Mouse (Mus musculus) liver, embryonic 11.5 days (tissue): ENCODE results near the gene Ptpn5. TPM values are rescaled to one million over a fixed set of nuclear protein-coding genes. Genes with fewer than 3 reads are reported as not detected.

Experiments
- ATAC-seq: fragments of 200-750 bp; cut with Nextera tagmentation; replicated peaks from 2 replicates; pipeline ENCODE4 v1.8.0; 2017; ENCODE audit warnings: moderate number of reproducible peaks, mild to moderate bottlenecking, moderate TSS enrichment, moderate library complexity; ENCODE audit not compliant: low FRiP score
- DNase-seq: peaks from one replicate; pipeline ENCODE4 v3.0.0-alpha.2; 2017; ENCODE audit warnings: low spot score
- H3K27ac ChIP-seq: fragments of 300-500 bp; sonication (generic); 2 replicates; pipeline ENCODE4 v1.5.1; 2014; ENCODE audit warnings: mild to moderate bottlenecking, low read depth, low read length, control low read depth
- H3K27me3 ChIP-seq: fragments of 300-500 bp; sonication (generic); replicated peaks from 2 replicates; pipeline ENCODE4 v1.6.1; 2014; ENCODE audit warnings: low read length, mixed read lengths; ENCODE audit not compliant: control insufficient read depth, insufficient read depth
- H3K36me3 ChIP-seq: fragments of 300-500 bp; sonication (generic); 2 replicates; pipeline ENCODE4 v1.6.1; 2014; ENCODE audit warnings: mild to moderate bottlenecking, low read length, moderate library complexity, mixed read lengths; ENCODE audit not compliant: control insufficient read depth, insufficient read depth
- H3K4me1 ChIP-seq: fragments of 300-500 bp; sonication (generic); replicated peaks from 2 replicates; pipeline ENCODE4 v1.6.1; 2014; ENCODE audit warnings: low read length, mixed read lengths; ENCODE audit not compliant: control insufficient read depth, insufficient read depth
- H3K4me2 ChIP-seq: fragments of 300-500 bp; sonication (generic); 2 replicates; pipeline ENCODE4 v1.6.1; 2014; ENCODE audit warnings: mild to moderate bottlenecking, control low read depth, moderate library complexity
- H3K4me3 ChIP-seq: fragments of 300-500 bp; sonication (generic); 2 replicates; pipeline ENCODE4 v1.5.1; 2014; ENCODE audit warnings: low read depth, low read length, control low read depth
- H3K9ac ChIP-seq: fragments of 300-500 bp; sonication (generic); 2 replicates; pipeline ENCODE4 v1.6.1; 2014; ENCODE audit warnings: low read depth, low read length, control low read depth
- H3K9me3 ChIP-seq: fragments of 300-500 bp; sonication (generic); 2 replicates; pipeline ENCODE4 v1.6.1; 2016; ENCODE audit warnings: low read length, inconsistent platforms, mixed read lengths; ENCODE audit not compliant: control insufficient read depth
- WGBS: fragments of 180-500 bp; shearing (Covaris S2); extraction: QIAGEN DNeasy Blood & Tissue Kit; methylation state at CpG from one replicate; pipeline ENCODE4 v1.1.7; 2014; 5-methylcytosine and 5-hydroxymethylcytosine counted together
- polyA plus RNA-seq: library from polyadenylated mRNA; unstranded; fragments of >200 nt; fragmentation: Nextera tagmentation; extraction: Ambion mirVana; gene quantifications from 2 replicates; pipeline ENCODE4 v1.2.1, GENCODE M21; 2014

Ptpn5 gene
- polyA plus RNA-seq, 1 experiment from 2014 or later: 0.10 TPM

DNA sequence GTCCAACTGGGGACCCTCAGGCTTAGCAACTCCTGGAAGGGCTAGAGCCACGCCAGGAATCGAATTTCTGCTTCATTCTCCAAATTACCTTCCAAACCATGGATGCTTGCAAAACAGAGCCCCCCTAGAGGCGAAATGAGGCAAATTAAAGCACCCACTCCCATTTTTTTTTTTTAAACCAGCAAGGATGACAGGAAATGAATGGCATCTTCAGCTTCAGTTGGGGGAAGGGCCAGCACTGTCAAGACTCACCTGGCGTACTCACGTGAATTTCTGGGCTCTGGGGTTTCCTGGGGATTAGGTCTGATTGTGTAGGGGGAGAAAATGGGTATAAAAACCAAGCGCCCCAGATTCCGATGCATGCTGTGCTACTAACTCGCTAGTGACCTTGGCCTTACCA lies 2.2 kb downstream of the Ptpn5 start:
- 30% methylated on average over 8 of the region's 8 CpGs for WGBS
- DNase-seq: no peak
- H3K27me3 ChIP-seq: peaks cover 55% of the 10 kb centered on the region
- no peak overlapping the region for H3K27ac ChIP-seq
- H3K9me3 ChIP-seq: no peaks in the 10 kb centered on the region
- H3K4me2 ChIP-seq: no peak overlapping the region
- no peak for ATAC-seq
- H3K36me3 ChIP-seq: no peaks in the 10 kb centered on the region
- no peak overlapping the region for H3K9ac ChIP-seq
- H3K4me1 ChIP-seq: no peaks in the 10 kb centered on the region
- H3K4me3 ChIP-seq: no peak overlapping the region

DNA sequence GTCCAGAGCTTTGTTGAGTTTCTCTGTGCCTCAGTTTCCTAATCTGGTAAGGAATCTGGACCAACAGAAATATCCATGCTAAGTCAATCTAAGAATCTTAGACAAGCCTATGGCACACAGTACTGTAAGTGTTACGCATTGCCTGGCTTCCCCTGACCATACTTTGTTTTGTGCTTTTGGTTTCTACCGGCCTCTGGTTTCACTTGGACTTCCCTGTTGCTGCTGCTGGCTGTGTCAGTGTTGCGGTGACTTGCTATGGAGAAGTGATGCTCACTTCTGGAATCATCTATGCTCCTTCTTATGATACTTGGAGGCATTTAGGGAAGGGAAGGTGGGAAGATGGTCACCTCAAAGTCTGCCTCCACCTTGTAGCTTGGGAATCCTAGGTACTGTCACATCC lies 11.5 kb downstream of the Ptpn5 start:
- Histone ChIP-seq H3K4me3 (no peak overlapping the region), H3K27ac (no peak overlapping the region), H3K36me3 (no peaks in the 10 kb centered on the region), H3K9me3 (no peaks in the 10 kb centered on the region), H3K27me3 (no peaks in the 10 kb centered on the region), H3K4me2 (no peak overlapping the region), H3K4me1 (no peaks in the 10 kb centered on the region), H3K9ac (no peak overlapping the region)
- DNase-seq (no peak), ATAC-seq (no peak)
- 85% methylated on average over 3 of the region's 3 CpGs for WGBS

DNA sequence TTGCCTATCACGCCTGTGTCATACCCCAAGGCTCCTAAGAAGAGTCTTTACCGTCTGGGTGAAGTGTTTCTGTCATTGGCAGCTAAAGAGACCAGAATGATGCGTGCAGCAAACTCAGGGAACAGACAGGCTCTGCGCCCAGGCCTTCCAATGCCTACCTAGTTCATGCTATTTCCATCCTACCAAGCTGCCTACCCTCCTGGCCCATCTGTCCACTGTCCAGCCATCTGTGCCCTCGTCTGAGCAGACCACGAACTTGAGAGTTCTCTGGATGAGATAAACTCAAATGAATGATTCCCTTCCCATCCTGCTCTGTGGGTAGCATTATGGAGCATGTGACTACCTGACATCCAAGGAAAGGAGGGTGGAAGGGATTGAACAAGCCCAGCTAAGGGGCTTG lies 16.8 kb downstream of the Ptpn5 start:
- no peaks in the 10 kb centered on the region for H3K27me3 ChIP-seq
- ATAC-seq: no peak
- WGBS: 69% methylated on average over 6 of the region's 6 CpGs

DNA sequence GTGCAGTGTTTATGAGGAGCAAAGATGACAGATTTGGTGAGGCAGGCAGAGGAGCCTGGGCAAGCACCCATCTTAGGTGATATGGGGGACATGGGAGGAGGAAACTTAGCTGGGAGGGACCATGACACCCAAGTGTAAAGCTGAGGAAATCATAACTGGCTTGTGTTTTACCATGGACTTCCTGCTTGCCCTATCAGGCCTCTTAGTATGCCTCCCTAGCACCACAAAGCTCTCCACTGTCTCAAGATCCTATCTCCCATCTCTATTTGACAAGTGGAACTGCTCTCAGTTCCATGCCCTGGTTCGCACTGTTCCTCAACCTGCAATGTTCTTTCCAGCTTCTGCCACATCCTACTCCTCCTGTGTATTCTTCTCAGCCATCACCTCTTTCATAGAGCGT lies 18.0 kb downstream of the Ptpn5 start:
- no peak overlapping the region for H3K9ac ChIP-seq
- no peak overlapping the region for H3K4me2 ChIP-seq
- no peaks in the 10 kb centered on the region for H3K27me3 ChIP-seq
- no peak overlapping the region for H3K4me3 ChIP-seq
- H3K27ac ChIP-seq: no peak overlapping the region
- ATAC-seq (no peak), DNase-seq (no peak)
- WGBS: 73% methylated on average over 2 of the region's 2 CpGs
- no peaks in the 10 kb centered on the region for H3K4me1 ChIP-seq
- no peaks in the 10 kb centered on the region for H3K9me3 ChIP-seq
- no peaks in the 10 kb centered on the region for H3K36me3 ChIP-seq

More for the DNA sequence above, 16.8 kb downstream of the Ptpn5 start:
- Histone ChIP-seq H3K4me3 (no peak overlapping the region), H3K4me1 (no peaks in the 10 kb centered on the region), H3K36me3 (no peaks in the 10 kb centered on the region), H3K27ac (no peak overlapping the region), H3K9ac (no peak overlapping the region), H3K4me2 (no peak overlapping the region), H3K9me3 (no peaks in the 10 kb centered on the region)
- no peak for DNase-seq

DNA sequence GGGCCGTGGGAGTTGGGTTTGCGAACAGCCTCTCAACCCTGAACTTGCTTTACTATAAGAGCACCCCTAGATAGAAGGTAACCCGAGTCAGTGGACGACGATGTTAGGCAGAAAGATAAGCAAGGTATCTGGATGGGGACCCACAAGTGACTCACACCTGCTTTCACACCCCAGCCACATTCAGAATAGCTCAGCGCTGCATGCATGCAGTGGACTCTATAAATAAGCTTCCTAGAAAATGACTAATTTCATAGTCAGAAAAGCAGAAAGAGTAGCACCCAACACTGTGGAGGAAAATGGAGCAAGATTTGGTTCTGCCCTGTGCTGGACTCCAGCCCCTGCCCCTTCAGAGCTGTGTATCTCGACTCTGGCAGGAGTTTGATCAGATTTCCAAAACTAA lies 20.1 kb downstream of the Ptpn5 start:
- 80% methylated on average over 7 of the region's 7 CpGs for WGBS
- ATAC-seq (no peak), DNase-seq (no peak)
- no peak overlapping the region for H3K27ac ChIP-seq
- H3K4me1 ChIP-seq: no peaks in the 10 kb centered on the region
- H3K4me3 ChIP-seq: no peak overlapping the region
- H3K36me3 ChIP-seq: no peaks in the 10 kb centered on the region
- no peak overlapping the region for H3K9ac ChIP-seq
- no peaks in the 10 kb centered on the region for H3K9me3 ChIP-seq
- no peaks in the 10 kb centered on the region for H3K27me3 ChIP-seq
- no peak overlapping the region for H3K4me2 ChIP-seq

DNA sequence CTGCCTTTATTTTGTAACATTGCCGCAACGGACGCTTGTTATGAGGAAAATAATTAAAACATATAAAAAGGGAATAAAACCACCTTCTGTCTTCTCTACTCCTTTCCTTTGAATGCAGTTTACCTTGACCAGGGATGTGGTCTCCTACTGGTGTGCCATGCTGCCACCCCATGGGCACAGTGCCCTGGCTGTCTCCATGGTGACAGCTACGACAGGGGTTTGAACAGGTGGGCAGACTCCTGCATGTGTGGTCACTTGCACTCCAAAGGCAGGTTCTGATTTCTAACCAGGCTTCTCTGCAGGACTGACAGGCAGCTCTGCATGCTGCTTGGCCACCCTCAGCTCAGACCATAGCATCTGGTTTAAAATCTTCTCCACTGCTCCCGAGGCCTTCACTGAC lies 21.4 kb downstream of the Ptpn5 start:
- no peak overlapping the region for H3K27ac ChIP-seq
- no peaks in the 10 kb centered on the region for H3K9me3 ChIP-seq
- H3K9ac ChIP-seq: no peak overlapping the region
- WGBS: 86% methylated on average over 5 of the region's 5 CpGs
- H3K4me3 ChIP-seq: no peak overlapping the region
- no peak for ATAC-seq
- H3K4me1 ChIP-seq: no peaks in the 10 kb centered on the region
- no peaks in the 10 kb centered on the region for H3K36me3 ChIP-seq
- no peak overlapping the region for H3K4me2 ChIP-seq
- no peaks in the 10 kb centered on the region for H3K27me3 ChIP-seq
- DNase-seq: no peak

DNA sequence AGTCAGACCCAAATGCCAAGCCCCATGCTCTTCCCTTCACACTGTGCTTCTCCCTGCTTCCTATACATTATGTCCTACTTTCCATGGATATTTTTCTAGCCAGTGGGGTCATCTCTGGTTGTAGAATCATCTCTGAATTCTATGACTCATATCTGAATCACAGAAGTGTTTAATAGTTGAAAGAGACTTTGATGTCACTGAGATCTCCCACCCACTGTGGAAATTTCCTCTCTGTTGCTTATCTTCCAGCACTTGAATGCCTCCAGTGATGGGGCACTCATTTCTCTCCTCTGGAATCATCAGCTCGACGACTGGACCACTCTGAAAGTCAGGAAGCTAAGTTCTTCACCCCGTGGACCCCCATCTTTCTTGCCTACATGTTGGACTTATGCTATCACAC lies 22.4 kb downstream of the Ptpn5 start:
- Histone ChIP-seq H3K36me3 (no peaks in the 10 kb centered on the region), H3K4me3 (no peak overlapping the region), H3K4me2 (no peak overlapping the region), H3K4me1 (no peaks in the 10 kb centered on the region), H3K9ac (no peak overlapping the region), H3K27me3 (no peaks in the 10 kb centered on the region), H3K9me3 (no peaks in the 10 kb centered on the region), H3K27ac (no peak overlapping the region)
- ATAC-seq (no peak), DNase-seq (no peak)
- WGBS: 74% methylated on average over 3 of the region's 3 CpGs

DNA sequence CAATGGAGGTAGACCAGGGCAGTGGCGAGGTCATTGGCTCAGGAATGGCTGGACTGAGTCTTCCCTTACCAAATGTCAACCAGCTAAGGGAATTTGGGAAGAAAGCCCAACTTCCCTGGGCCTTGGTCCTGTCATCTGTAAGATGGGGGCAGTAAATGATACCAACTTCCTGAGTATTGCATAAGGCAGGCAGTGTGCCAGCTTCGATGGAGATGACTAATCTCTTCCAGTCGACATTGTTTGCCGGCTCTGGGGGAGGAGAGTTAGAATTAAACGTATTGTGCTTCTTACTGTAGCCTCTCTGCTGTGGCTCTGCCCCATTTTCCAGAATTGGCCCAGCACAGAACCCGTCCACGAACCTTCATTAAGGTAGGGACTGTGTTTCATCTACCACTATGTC lies 23.0 kb downstream of the Ptpn5 start:
- ATAC-seq (no peak), DNase-seq (no peak)
- no peaks in the 10 kb centered on the region for H3K36me3 ChIP-seq
- no peaks in the 10 kb centered on the region for H3K4me1 ChIP-seq
- no peak overlapping the region for H3K4me3 ChIP-seq
- no peaks in the 10 kb centered on the region for H3K27me3 ChIP-seq
- no peak overlapping the region for H3K4me2 ChIP-seq
- H3K9ac ChIP-seq: no peak overlapping the region
- 68% methylated on average over 7 of the region's 7 CpGs for WGBS
- H3K27ac ChIP-seq: no peak overlapping the region
- H3K9me3 ChIP-seq: no peaks in the 10 kb centered on the region

DNA sequence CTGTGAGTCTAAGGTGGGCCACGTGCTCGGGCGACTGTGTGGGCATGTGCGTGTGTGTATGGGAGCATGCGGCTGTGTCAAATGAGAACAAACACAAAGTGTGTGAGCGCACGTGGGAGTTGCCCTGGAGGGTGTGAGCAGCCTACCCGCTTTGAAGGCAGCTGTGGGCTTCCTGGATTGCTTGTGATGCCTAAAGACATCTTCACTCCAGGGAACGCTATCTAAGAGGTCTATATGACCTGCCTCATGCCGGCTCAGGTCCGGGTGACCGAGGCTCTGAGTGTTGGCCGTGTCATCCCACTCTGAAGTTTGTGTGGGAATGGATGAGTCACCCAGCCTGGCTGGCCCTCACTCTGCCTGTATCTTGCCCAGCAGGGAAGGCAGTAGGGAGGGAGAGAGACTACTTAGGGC lies 24.7 kb downstream of the Ptpn5 start:
- Histone ChIP-seq H3K9ac (no peak overlapping the region), H3K9me3 (no peaks in the 10 kb centered on the region), H3K27me3 (no peaks in the 10 kb centered on the region), H3K4me2 (no peak overlapping the region), H3K36me3 (no peaks in the 10 kb centered on the region), H3K4me1 (no peaks in the 10 kb centered on the region), H3K27ac (no peak overlapping the region), H3K4me3 (no peak overlapping the region)
- 86% methylated on average over 13 of the region's 13 CpGs for WGBS
- no peak for ATAC-seq
- no peak for DNase-seq
